Mouse (Mus musculus) cerebellum, postnatal 25 days (tissue): ENCODE data around the gene Srms.

Source experiments
- DNase-seq, 2 experiments: peaks; one replicate each; pipeline ENCODE4 v3.0.0; 2021; ENCODE audit warnings: mixed read lengths in 2 of 2

Srms gene

GRCm38 (mm10) chr2:181159091-181159514 is 53.9 kb downstream of the Srms start:
- DNase-seq: peak; percentile 90 to 92

- DNase-seq: peak in 1 of 2 experiments; percentile 35
Observed at GRCm38 (mm10) chr2:181158471-181158870, 54.5 kb downstream of the Srms start.

GRCm38 (mm10) chr2:181157716-181158302 is 55.2 kb downstream of the Srms start:
- DNase-seq: peak; percentile 35 to 44

- DNase-seq: no peak
Observed at GRCm38 (mm10) chr2:181157180-181157579, 55.8 kb downstream of the Srms start.

- DNase-seq: peak; percentile 91 to 92
Observed at GRCm38 (mm10) chr2:181156248-181157121, 56.5 kb downstream of the Srms start, which contains the start of gene Eef1a2. TSS of gene Eef1a2 (minus strand) at chr2:181157014.

GRCm38 (mm10) chr2:181155801-181156200 is 57.2 kb downstream of the Srms start:
- DNase-seq: peak; percentile 84 to 85
